Mouse (Mus musculus) neutrophil, adult 5-6 weeks (primary cell): ENCODE results near the gene Tbcc. TPM values are rescaled to one million over a fixed set of nuclear protein-coding genes. Genes with fewer than 3 reads are reported as not detected.
"Not testable (repeated sequence)": the region's sequence is repeated elsewhere in the genome, so short reads cannot be mapped to it uniquely, and the experiment has no call there.

Experiments
- ATAC-seq: fragments of 151-379, 151-347 bp; 2 replicates; pipeline ENCODE4 v1.8.0; 2017; ENCODE audit warnings: mild to moderate bottlenecking, moderate TSS enrichment; ENCODE audit not compliant: insufficient number of reproducible peaks, poor library complexity, low FRiP score, severe bottlenecking; ENCODE audit errors: extremely low read depth
- total RNA-seq: library from RNA; stranded (forward); fragments of 200-1000 nt; gene quantifications from 2 replicates; pipeline ENCODE4 v1.2.3, GENCODE M21; 2017

Tbcc gene
- 14.8 and 20.4 TPM in 2 replicates for total RNA-seq

- peak; percentile 94 for ATAC-seq
Measured at GRCm38 (mm10) chr17:46890116-46890815, at the start of gene Tbcc. Gene Tbcc (plus strand): TSS chr17:46890684.

- ATAC-seq, result no peak
Measured at GRCm38 (mm10) chr17:46843022-46843421, 47.5 kb upstream of the Tbcc start.

- ATAC-seq, result no peak
Measured at GRCm38 (mm10) chr17:46843716-46844115, 46.8 kb upstream of the Tbcc start.

- ATAC-seq, result no peak
Measured at GRCm38 (mm10) chr17:46844811-46845210, 45.7 kb upstream of the Tbcc start.

- ATAC-seq, result no peak
Measured at GRCm38 (mm10) chr17:46845262-46845661, 45.2 kb upstream of the Tbcc start.

- ATAC-seq, result not testable (repeated sequence)
Measured at GRCm38 (mm10) chr17:46846573-46846972, 43.9 kb upstream of the Tbcc start.

- no peak for ATAC-seq
Measured at GRCm38 (mm10) chr17:46847206-46847605, 43.3 kb upstream of the Tbcc start.

- peak; percentile 37 for ATAC-seq
Measured at GRCm38 (mm10) chr17:46852725-46853124, 37.8 kb upstream of the Tbcc start.

- no peak for ATAC-seq
Measured at GRCm38 (mm10) chr17:46853281-46853680, 37.2 kb upstream of the Tbcc start.

GRCm38 (mm10) chr17:46854096-46854495 is 36.4 kb upstream of the Tbcc start:
- ATAC-seq, result no peak

GRCm38 (mm10) chr17:46854640-46855110 is 35.8 kb upstream of the Tbcc start:
- no peak for ATAC-seq

GRCm38 (mm10) chr17:46855328-46856106 is 35.0 kb upstream of the Tbcc start:
- ATAC-seq, result no peak

- no peak for ATAC-seq
Measured at GRCm38 (mm10) chr17:46856107-46856388, 34.4 kb upstream of the Tbcc start.

GRCm38 (mm10) chr17:46856471-46857360 is 33.8 kb upstream of the Tbcc start:
- peak; percentile 32; the same call in 1 of the 2 replicates for ATAC-seq

GRCm38 (mm10) chr17:46857361-46857902 is 33.1 kb upstream of the Tbcc start:
- ATAC-seq, result peak; percentile 42

GRCm38 (mm10) chr17:46857903-46858748 is 32.4 kb upstream of the Tbcc start, which contains the start of gene Bicral:
Gene Bicral (minus strand): TSS chr17:46858482.
- peak; percentile 33 for ATAC-seq

GRCm38 (mm10) chr17:46858749-46859444 is 31.6 kb upstream of the Tbcc start:
- no peak for ATAC-seq

GRCm38 (mm10) chr17:46860120-46860519 is 30.4 kb upstream of the Tbcc start:
- ATAC-seq, result no peak
